Mouse (Mus musculus) hindbrain, embryonic 11.5 days (tissue): ENCODE data around the gene Ppfibp2. TPM values are rescaled to one million over a fixed set of nuclear protein-coding genes. Genes with fewer than 3 reads are reported as not detected.

ENCODE experiments used
- ATAC-seq: fragments of 200-750 bp; cut with Nextera tagmentation; 2 replicates; pipeline ENCODE4 v1.8.0; 2017; ENCODE audit warnings: mild to moderate bottlenecking, moderate TSS enrichment, moderate library complexity; ENCODE audit not compliant: low FRiP score
- DNase-seq: peaks from one replicate; pipeline ENCODE4 v3.0.0-alpha.2; 2015; ENCODE audit warnings: low spot score
- H3K27ac ChIP-seq: fragments of 300-500 bp; sonication (generic); 2 replicates; pipeline ENCODE4 v1.5.1; 2014; ENCODE audit warnings: mild to moderate bottlenecking, low read depth, low read length
- H3K27me3 ChIP-seq: fragments of 300-500 bp; sonication (generic); 2 replicates; pipeline ENCODE4 v1.6.1; 2014; ENCODE audit warnings: mild to moderate bottlenecking, low read length, moderate library complexity, mixed read lengths; ENCODE audit not compliant: control insufficient read depth, insufficient read depth
- H3K36me3 ChIP-seq: fragments of 300-500 bp; sonication (generic); 2 replicates; pipeline ENCODE4 v1.6.1; 2014; ENCODE audit warnings: mild to moderate bottlenecking, low read length, moderate library complexity, mixed read lengths; ENCODE audit not compliant: control insufficient read depth, insufficient read depth
- H3K4me1 ChIP-seq: fragments of 300-500 bp; sonication (generic); replicated peaks from 2 replicates; pipeline ENCODE4 v1.6.1; 2014; ENCODE audit warnings: low read length, mixed read lengths; ENCODE audit not compliant: control insufficient read depth, insufficient read depth
- H3K4me2 ChIP-seq: fragments of 300-500 bp; sonication (generic); replicated peaks from 2 replicates; pipeline ENCODE4 v1.6.1; 2014; ENCODE audit warnings: mild to moderate bottlenecking, low read depth, low read length
- H3K4me3 ChIP-seq: fragments of 300-500 bp; sonication (generic); 2 replicates; pipeline ENCODE4 v1.5.1; 2014; ENCODE audit warnings: low read depth, low read length
- H3K9ac ChIP-seq: fragments of 300-500 bp; sonication (generic); 2 replicates; pipeline ENCODE4 v1.6.1; 2014; ENCODE audit warnings: low read depth, low read length
- H3K9me3 ChIP-seq: fragments of 300-500 bp; sonication (generic); 2 replicates; pipeline ENCODE4 v1.6.1; 2016; ENCODE audit warnings: low read length; ENCODE audit not compliant: control insufficient read depth
- WGBS: fragments of 180-500 bp; shearing (Covaris S2); extraction: QIAGEN DNeasy Blood & Tissue Kit; methylation state at CpG from one replicate; pipeline ENCODE4 v1.1.7; 2014; 5-methylcytosine and 5-hydroxymethylcytosine counted together
- polyA plus RNA-seq: library from polyadenylated mRNA; unstranded; fragments of >200 nt; fragmentation: Nextera tagmentation; extraction: Ambion mirVana; gene quantifications from 2 replicates; pipeline ENCODE4 v1.2.1, GENCODE M21; 2014

Gene Ppfibp2
- polyA plus RNA-seq, 1 experiment from 2014 or later, result 5.1 TPM

GRCm38 (mm10) chr7:107600651-107601050 is 5.6 kb downstream of the Ppfibp2 start:
- no peaks in the 10 kb centered on the region for H3K27me3 ChIP-seq
- 77% methylated on average over 5 of the region's 5 CpGs for WGBS
- no peak overlapping the region for H3K4me2 ChIP-seq
- H3K4me3 ChIP-seq, result no peak overlapping the region
- H3K9me3 ChIP-seq, result no peaks in the 10 kb centered on the region
- DNase-seq (no peak), ATAC-seq (no peak)
- no peaks in the 10 kb centered on the region for H3K36me3 ChIP-seq
- no peak overlapping the region for H3K9ac ChIP-seq
- H3K27ac ChIP-seq, result no peak overlapping the region
- no peaks in the 10 kb centered on the region for H3K4me1 ChIP-seq

DNA sequence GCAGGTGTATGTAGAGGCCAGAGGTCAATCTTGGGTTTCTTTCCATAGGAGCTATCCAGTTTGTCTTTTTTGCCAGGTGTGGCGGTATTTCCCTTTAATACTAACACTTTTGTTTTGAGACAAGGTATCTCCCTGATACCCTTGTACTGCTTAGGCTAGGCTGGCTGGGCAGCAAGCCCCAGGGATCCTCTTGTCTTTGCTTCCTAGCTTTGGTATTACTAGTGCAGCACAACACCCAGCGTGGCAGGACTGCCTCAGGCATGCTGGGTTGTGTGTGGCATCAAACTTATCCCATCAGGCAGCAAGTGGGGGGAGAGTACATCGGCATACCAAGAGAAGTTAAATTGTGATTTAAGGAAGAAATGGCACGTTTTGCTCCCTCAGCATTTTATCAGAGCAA is 7.5 kb downstream of the Ppfibp2 start:
- Histone ChIP-seq H3K9me3 (no peaks in the 10 kb centered on the region), H3K4me3 (no peak overlapping the region), H3K27ac (no peak overlapping the region), H3K36me3 (no peaks in the 10 kb centered on the region), H3K4me2 (no peak overlapping the region), H3K4me1 (no peaks in the 10 kb centered on the region), H3K9ac (no peak overlapping the region), H3K27me3 (no peaks in the 10 kb centered on the region)
- WGBS, result 79% methylated on average over 4 of the region's 4 CpGs
- DNase-seq (no peak), ATAC-seq (no peak)

DNA sequence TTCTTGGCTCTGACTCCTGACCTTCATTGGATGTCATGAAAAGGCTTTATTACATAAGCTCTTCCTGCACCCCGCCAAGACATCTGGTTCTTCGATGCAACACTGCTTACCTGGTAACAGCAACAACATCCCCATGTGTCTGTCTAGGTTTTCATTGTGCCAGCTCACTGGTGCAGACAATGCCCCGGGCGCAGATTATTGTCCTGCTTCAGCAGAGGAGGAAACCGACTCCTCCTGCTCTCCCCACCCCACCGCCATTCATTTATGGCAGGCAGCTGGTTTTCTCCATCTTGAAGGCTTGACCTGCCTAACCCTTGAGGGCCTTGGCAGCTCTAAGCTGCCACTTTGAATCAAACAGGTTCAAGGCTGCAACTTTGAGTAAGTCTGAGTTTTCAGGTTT is 7.9 kb downstream of the Ppfibp2 start:
- no peak for DNase-seq
- WGBS, result 51% methylated on average over 6 of the region's 6 CpGs
- ATAC-seq, result no peak
- Histone ChIP-seq H3K4me3 (no peak overlapping the region), H3K27ac (no peak overlapping the region), H3K36me3 (no peaks in the 10 kb centered on the region), H3K4me2 (no peak overlapping the region), H3K9me3 (no peaks in the 10 kb centered on the region), H3K9ac (no peak overlapping the region), H3K27me3 (no peaks in the 10 kb centered on the region), H3K4me1 (no peaks in the 10 kb centered on the region)

- ATAC-seq (no peak), DNase-seq (no peak)
- Histone ChIP-seq H3K4me2 (no peak overlapping the region), H3K4me3 (no peak overlapping the region), H3K9me3 (no peaks in the 10 kb centered on the region), H3K36me3 (no peaks in the 10 kb centered on the region), H3K27me3 (no peaks in the 10 kb centered on the region), H3K9ac (no peak overlapping the region), H3K4me1 (no peaks in the 10 kb centered on the region), H3K27ac (no peak overlapping the region)
- WGBS, result 100% methylated on average over 1 of the region's 1 CpGs
These were observed 12.8 kb downstream of the Ppfibp2 start for GRCm38 (mm10) chr7:107607766-107608165.

DNA sequence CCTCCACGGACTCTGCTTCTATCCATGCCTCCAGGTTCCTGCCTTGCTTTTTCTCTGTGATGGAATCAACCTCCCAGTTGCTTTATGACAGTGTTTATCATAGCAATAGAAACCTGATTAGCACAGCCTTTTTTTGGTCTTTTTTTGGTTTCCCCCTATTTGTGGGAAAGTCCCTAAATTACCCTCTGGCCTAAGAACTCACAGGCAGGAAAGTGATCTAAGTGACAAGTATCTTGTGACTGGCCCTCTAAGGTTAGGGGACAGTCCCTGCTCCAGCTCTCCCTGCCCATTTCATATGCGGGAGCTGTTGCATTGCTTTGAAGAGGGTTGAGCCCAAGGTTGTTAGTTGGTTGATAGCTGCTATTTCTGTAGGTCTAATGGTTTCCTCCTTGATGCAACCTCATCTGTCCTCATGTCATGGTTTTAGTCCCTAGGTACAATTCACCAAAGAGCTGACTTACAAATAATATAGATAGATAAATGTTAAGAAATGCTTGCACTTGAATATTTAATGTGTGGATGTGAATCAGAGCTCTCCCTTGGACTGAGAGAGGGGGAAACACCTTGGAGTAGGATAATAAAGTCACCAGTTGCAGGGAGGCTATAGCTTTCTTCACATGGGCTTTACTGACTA is 14.7 kb downstream of the Ppfibp2 start:
- Histone ChIP-seq H3K4me2 (no peak overlapping the region), H3K27ac (no peak overlapping the region), H3K27me3 (no peaks in the 10 kb centered on the region), H3K36me3 (no peaks in the 10 kb centered on the region), H3K9ac (no peak overlapping the region), H3K4me3 (no peak overlapping the region), H3K9me3 (no peaks in the 10 kb centered on the region), H3K4me1 (no peaks in the 10 kb centered on the region)
- DNase-seq (no peak), ATAC-seq (no peak)
- WGBS, result 90% methylated on average over 2 of the region's 2 CpGs

DNA sequence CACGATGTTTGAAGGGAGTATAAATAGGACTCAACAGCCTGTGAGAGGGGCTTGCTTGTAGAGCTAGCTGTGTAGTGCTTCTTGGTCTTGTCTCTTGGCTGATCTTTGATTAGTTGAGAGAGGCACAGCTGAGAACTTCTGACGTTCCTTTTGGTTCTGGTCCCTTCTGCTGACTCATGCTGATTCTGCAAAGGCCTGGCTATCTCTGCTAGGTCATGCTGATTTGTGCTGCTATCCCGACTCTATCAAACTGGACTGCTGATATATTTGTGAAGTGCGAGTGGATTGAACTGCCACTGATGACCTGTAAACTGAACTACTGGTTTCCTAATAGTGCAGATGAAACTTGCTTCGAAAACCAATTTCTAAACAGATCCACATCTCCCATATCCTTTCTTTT is 15.9 kb downstream of the Ppfibp2 start:
- no peaks in the 10 kb centered on the region for H3K36me3 ChIP-seq
- no peaks in the 10 kb centered on the region for H3K9me3 ChIP-seq
- H3K27ac ChIP-seq, result no peak overlapping the region
- WGBS, result 91% methylated on average over 5 of the region's 5 CpGs
- no peak overlapping the region for H3K4me2 ChIP-seq
- H3K27me3 ChIP-seq, result no peaks in the 10 kb centered on the region
- ATAC-seq (no peak), DNase-seq (no peak)
- H3K4me1 ChIP-seq, result no peaks in the 10 kb centered on the region
- no peak overlapping the region for H3K4me3 ChIP-seq
- no peak overlapping the region for H3K9ac ChIP-seq

GRCm38 (mm10) chr7:107618028-107618992 is 23.3 kb downstream of the Ppfibp2 start:
- no peak overlapping the region for H3K9ac ChIP-seq
- H3K4me2 ChIP-seq, result no peak overlapping the region
- no peak overlapping the region for H3K27ac ChIP-seq
- H3K27me3 ChIP-seq, result no peaks in the 10 kb centered on the region
- no peaks in the 10 kb centered on the region for H3K9me3 ChIP-seq
- no peaks in the 10 kb centered on the region for H3K36me3 ChIP-seq
- no peak for DNase-seq
- no peak for ATAC-seq
- H3K4me3 ChIP-seq, result no peak overlapping the region
- WGBS, result 39% methylated on average over 11 of the region's 11 CpGs
- no peaks in the 10 kb centered on the region for H3K4me1 ChIP-seq

GRCm38 (mm10) chr7:107619225-107619624 is 24.2 kb downstream of the Ppfibp2 start:
- Histone ChIP-seq H3K4me1 (no peaks in the 10 kb centered on the region), H3K9ac (no peak overlapping the region), H3K4me3 (no peak overlapping the region), H3K36me3 (no peaks in the 10 kb centered on the region), H3K9me3 (no peaks in the 10 kb centered on the region), H3K4me2 (no peak overlapping the region), H3K27ac (no peak overlapping the region), H3K27me3 (no peaks in the 10 kb centered on the region)
- DNase-seq (no peak), ATAC-seq (no peak)
- WGBS, result 59% methylated on average over 4 of the region's 4 CpGs

DNA sequence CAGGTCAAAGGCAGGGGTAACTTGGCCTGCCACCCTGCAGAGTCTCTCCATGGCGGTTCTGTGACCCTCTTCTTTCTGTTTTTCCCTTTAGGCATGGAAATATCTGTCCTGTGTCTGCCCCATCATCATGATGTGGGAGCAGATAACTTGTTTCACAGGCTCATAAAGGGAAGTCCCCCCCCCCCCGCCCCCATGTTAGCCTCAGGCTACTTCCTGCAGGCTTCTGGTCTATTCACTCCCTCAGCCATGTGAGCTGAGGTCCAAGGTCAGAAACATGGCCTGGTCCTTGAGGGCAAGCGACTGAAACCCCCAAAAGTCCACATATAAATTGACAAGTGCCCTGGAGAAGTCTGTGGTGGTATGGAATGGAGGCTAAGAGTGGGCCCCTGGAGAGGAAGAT is 25.1 kb downstream of the Ppfibp2 start:
- ATAC-seq, result no peak

More for the DNA sequence above, 25.1 kb downstream of the Ppfibp2 start:
- 80% methylated on average over 3 of the region's 3 CpGs for WGBS
- Histone ChIP-seq H3K4me1 (no peaks in the 10 kb centered on the region), H3K36me3 (no peaks in the 10 kb centered on the region), H3K4me2 (no peak overlapping the region), H3K4me3 (no peak overlapping the region), H3K27ac (no peak overlapping the region), H3K9me3 (no peaks in the 10 kb centered on the region), H3K9ac (no peak overlapping the region), H3K27me3 (no peaks in the 10 kb centered on the region)
- DNase-seq, result no peak
